Mouse (Mus musculus) left cerebral cortex, adult 18-20 months (tissue): Measurements from ENCODE around the gene Ctnnb1. TPM values are rescaled to one million over a fixed set of nuclear protein-coding genes. Genes with fewer than 3 reads are reported as not detected.

Source experiments
- DNase-seq, 2 experiments: peaks; one replicate each; pipeline ENCODE4 v3.0.0; 2021 to 2022; ENCODE audit warnings: low spot score in 2 of 2, mixed read lengths in 1 of 2
- total RNA-seq, 2 experiments: library from RNA; stranded (reverse); gene quantifications; 2 replicates each; pipeline ENCODE4 v1.2.3; 2021

The Ctnnb1 gene
- total RNA-seq, 2 experiments from 2014 or later: 475 to 494 TPM

- no peak for DNase-seq
These were observed 30.2 kb downstream of the Ctnnb1 start for GRCm38 (mm10) chr9:120959225-120959624.

- no peak for DNase-seq
These were observed 31.6 kb downstream of the Ctnnb1 start for GRCm38 (mm10) chr9:120960611-120961010.

- DNase-seq: no peak
These were observed 32.5 kb downstream of the Ctnnb1 start for GRCm38 (mm10) chr9:120961466-120961865.

- DNase-seq: no peak
These were observed 33.1 kb downstream of the Ctnnb1 start for GRCm38 (mm10) chr9:120961969-120962700.

- no peak for DNase-seq
These were observed 34.1 kb downstream of the Ctnnb1 start for GRCm38 (mm10) chr9:120963104-120963503.

GRCm38 (mm10) chr9:120963720-120964119 lies 34.7 kb downstream of the Ctnnb1 start:
- no peak for DNase-seq

- no peak for DNase-seq
These were observed 35.2 kb downstream of the Ctnnb1 start for GRCm38 (mm10) chr9:120964224-120964623.

GRCm38 (mm10) chr9:120965007-120965406 lies 36.0 kb downstream of the Ctnnb1 start:
- DNase-seq: no peak

- DNase-seq: no peak
These were observed 44.1 kb downstream of the Ctnnb1 start for GRCm38 (mm10) chr9:120973026-120973515.

- no peak for DNase-seq
These were observed 45.2 kb downstream of the Ctnnb1 start for GRCm38 (mm10) chr9:120974209-120974608.

- no peak for DNase-seq
These were observed 47.1 kb downstream of the Ctnnb1 start for GRCm38 (mm10) chr9:120976158-120976557.

- no peak for DNase-seq
These were observed 47.8 kb downstream of the Ctnnb1 start for GRCm38 (mm10) chr9:120976856-120977255.

- no peak for DNase-seq
These were observed 52.8 kb downstream of the Ctnnb1 start for GRCm38 (mm10) chr9:120981777-120982176.

GRCm38 (mm10) chr9:120983849-120984248 lies 54.8 kb downstream of the Ctnnb1 start:
- DNase-seq: no peak

GRCm38 (mm10) chr9:120984509-120984908 lies 55.5 kb downstream of the Ctnnb1 start:
- DNase-seq: no peak

GRCm38 (mm10) chr9:120985009-120985408 lies 56.0 kb downstream of the Ctnnb1 start:
- DNase-seq: no peak

- no peak for DNase-seq
These were observed 56.5 kb downstream of the Ctnnb1 start for GRCm38 (mm10) chr9:120985524-120985923.

- no peak for DNase-seq
These were observed 57.2 kb downstream of the Ctnnb1 start for GRCm38 (mm10) chr9:120986255-120986654.

GRCm38 (mm10) chr9:120986994-120987393 lies 58.0 kb downstream of the Ctnnb1 start:
- no peak for DNase-seq

- no peak for DNase-seq
These were observed 59.1 kb downstream of the Ctnnb1 start for GRCm38 (mm10) chr9:120988088-120988487.

GRCm38 (mm10) chr9:120989806-120990700 lies 61.0 kb downstream of the Ctnnb1 start:
- no peak for DNase-seq

- no peak for DNase-seq
These were observed 62.8 kb downstream of the Ctnnb1 start for GRCm38 (mm10) chr9:120991801-120992200.
